Mouse (Mus musculus): ENCODE results near the gene Spdye4c. TPM values are rescaled to one million over a fixed set of nuclear protein-coding genes. Genes with fewer than 3 reads are reported as not detected.

The Spdye4c gene
- total RNA-seq (2021) (not detected), polyA plus RNA-seq (2012; rRNA removed) (not detected in 2 replicates)
- long read RNA-seq = 0 reads

DNA sequence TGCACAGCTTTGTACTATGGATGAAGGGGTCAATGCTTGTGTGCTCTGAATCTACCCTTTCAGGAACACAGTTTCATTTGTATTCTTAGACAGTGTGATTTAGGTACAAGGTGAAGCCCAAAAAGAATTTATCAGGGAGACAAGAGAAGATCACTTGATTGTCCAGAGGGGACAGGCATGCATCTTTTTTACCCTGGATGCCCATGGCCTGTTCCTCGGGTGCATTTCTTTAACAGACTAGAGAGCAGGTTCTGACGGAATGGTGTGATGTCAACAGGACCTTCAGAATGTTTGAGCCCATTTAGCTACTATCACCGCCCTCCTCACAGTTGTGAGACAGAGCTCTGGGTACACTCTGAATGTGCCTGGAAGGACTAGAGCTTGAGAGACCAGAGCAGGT lies at the start of gene Spdye4c:
TSS of gene Spdye4c (plus strand) at position 301 of the 400 bp plus-strand sequence.
- DNase-seq = no peak

DNA sequence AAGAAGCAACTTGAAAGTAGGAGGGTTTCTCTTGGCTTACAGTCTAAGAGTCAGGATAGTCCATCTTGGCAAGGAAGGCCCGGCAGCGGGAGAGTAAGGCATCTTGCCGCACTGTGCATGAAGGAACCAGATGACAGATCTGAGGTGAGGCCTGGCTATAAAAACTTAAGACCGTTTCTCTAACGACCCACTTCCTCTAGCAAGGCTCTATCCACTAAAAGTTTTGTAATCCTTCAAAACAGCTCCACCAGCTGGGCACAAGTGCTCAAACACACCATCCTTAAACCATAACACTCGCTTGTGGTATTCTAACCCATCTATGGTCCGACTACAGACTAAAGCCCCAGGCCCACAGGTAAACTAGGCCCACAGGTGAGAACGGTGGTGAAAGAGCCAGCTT lies 47.5 kb upstream of the Spdye4c start:
- DNase-seq = no peak

DNA sequence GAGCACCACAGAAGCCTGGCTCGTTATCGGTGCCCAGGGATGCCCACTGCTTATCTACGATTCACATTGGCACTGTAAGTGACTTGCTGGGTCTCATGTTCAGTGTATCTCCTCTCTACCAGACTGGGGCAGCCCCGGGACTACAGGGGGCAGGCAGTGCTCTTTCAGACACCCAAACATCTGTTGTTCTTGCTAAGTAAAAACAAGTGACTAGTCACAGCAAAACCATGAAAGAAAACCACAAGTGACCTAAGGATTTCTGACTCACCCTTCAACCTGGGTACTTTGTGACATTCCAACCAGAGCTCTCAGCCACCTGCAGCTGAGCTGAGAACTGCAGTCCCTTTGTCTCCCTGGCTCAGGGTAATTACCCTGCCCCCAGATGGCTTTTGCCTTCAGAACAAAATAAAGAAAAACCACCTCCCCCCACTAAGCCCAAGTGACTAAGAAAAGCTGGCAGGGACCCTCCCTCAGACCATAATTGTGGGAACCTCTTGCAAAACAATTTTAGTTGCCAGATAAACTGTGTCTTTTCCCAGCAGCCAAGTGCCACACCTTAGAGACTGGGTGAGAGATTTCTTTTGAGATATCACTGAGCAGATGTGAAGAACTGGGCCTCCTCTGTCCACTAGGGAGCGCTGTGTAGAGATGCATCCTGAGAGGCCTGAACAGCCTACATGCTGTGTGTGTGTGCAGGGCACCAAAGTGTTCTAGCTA lies 46.4 kb upstream of the Spdye4c start:
- peak; percentile 8 for DNase-seq

DNA sequence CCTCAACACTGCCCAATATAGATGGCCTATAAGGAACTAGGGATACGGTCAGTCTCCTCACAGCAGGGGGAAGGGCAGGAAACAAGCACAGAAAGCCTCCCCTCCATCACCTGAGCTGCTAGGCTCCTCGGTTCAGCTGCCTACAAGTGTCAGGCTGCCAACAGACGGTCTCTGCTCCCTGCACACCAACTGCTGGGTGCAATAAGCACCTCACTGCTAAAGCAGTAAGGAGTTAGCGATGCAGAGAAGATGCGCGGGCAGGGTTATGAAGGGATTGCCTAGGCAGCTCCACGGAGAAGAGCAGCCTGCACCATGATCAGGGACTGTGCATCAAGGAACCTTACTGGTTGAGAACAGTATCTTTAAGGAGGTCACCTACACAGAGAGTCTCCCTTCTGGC lies 45.6 kb upstream of the Spdye4c start:
- no peak for DNase-seq

DNA sequence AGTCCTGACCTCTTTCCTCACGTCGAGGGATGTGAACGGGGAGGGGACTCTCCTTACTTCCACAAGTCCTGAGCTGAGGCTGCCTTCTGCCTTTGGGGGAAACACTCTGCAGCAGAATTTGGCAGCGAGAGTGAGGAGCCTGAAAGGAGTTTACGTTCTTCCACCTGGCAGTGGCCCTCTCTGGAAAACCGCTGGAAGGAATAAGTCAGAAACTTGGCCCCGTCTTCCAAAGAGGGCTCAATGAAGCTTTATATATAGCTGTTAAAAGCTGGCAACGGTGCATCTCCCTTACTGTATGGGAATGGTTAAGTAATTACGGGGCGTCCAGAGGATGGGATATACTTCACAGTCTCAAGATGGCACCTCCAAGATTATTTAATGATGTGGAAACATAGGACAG lies 43.9 kb upstream of the Spdye4c start:
- DNase-seq = no peak

DNA sequence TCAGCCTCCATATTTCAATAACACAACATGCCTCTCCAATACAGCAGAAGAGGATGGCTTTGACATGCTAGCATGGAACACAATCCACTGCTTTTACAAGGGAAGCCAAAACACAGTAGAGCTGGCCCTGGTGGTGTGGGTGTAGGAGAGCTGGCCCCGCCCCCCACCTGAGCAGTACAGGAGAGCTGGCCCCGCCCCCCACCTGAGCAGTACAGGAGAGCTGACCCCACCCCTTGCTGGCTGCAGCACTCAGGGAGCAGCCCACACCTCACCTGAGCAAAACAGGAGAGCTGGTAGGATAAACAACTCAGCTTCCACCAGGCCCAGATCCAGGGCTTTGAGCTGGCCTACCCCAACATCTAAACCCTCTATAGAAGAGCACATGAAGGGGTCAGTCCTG lies 42.7 kb upstream of the Spdye4c start:
- DNase-seq = no peak

DNA sequence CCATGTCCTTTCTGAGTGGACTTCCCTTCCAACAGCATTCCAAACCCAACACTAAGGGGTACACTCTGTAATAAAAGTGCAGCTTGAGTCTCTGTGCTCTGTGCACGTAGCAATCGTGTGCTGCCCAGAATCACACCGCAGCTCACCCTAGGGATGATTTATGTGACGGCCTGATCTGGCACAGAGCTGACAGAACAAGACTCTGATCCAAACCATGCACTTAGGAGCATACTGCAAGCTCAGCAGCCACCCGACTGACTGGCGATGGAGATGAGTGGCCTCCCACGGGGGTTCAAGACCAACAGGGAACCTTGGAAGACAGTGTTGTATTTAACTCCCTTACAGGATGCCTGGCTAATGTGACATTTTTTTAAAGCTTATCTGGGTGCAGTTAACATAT lies 41.4 kb upstream of the Spdye4c start:
- peak; percentile 27 for DNase-seq

DNA sequence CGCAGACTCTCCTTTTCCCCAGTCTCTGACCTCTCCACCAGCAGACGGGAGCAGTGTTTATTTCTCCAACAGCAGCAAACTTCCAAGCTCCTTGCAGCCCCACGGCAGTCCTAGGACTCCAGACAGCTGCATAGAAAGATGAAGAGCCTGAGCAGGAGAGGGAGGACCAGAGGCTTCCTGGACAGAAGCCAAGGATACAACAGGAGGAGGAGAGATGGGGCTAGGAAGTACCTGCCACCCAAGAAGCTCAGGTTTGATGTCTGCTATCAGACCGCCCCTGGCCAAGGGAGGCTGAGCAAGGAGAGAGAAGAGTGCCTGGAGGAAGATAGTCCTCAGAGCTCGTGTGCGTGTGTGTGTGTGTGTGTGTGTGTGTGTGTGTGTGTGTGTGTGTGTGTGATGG lies 41.0 kb upstream of the Spdye4c start:
- DNase-seq = no peak

DNA sequence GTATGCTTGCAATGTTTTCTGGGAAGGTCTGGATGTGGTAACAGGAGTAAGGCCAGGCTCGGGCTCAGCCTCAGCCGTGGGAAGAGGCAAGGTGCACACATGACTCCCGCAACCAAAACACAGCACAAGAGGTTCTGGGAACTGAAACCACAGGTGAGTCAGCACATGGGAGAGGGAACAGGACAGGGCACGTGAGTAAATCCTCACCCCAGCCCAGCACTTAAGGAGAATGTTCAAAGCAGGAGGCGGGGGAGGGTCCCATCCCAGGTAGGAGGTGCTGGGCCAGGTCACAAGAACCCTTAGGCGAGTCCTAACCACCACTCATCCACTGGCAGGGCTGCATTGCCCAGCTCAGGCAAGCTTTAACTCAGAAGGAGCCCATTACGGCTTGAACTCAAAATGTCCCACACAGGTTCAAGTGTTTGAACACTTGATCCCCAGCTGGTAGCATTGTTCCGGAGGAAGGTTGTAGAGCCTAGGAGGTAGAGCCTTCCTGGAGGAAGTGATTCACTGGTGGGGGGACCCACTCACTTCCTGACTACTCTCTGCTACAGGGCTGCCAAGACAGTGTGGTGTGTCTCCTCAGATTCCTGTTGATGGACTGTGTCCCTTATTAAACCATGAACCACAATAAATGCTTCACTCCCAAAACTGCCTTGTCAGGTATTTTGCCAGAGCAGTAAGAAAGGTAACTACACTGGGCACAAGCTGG lies 38.8 kb upstream of the Spdye4c start:
- DNase-seq = no peak

DNA sequence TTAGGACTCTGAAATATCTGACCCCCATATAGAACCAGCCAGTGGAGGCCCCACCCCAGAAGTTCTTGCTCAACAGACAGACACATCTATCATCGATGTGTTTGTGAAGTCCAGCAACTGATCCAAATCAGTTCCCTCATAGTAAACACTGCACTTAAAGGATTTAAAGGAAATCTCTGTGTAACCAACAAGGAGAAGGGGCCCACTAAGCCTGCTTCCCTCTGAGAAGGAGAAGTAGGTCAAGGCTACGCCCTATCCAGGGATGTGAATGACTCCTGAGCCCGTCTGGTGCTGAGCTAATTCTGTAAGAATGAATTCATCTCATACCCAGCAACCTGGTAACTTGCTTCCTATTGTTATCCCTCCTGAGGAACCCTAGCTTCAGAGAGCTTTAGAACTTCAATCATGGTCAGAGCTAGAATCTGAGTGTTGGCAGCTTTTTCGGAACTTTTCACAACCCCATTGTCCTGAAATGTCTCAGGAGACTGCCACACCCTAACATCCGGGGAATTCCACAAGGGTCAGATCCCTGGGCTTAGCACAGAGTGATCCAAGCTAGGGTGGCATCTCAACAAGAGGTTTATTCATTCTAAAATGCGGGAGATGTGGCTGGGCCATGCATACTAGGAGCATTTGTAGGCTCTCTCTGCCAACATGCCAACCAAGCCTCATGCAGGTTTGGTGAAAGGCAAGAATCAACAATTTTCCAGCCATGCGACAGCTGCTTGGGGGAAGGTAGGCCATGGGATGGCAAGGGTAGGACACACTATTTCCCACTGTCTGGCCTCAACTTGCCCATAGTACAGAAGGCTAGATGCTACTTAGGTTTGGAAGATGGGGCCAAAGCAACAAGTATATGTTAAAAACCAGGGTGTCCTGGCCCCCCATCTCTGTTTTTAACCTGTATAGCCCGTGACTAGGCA lies 38.0 kb upstream of the Spdye4c start:
- DNase-seq = no peak

DNA sequence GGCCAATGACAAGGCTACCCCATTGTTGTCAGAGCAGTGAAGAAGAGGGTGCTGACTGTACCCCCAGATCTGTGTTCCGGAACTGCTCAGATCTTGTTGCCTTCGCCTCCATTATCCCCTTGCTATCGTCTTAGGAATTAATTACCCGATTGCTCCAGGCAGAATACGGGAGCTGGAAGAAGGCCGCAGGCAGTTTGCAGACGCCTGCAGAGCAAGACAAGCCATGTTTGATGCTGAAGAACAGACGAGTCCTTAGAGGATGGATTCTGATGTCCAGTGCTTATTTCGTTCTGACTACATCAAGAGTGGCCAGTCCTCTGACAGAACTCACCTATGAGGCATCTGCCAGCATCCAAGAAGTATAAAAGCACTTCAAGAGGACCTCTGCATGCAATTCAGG lies 35.9 kb upstream of the Spdye4c start:
- no peak for DNase-seq

DNA sequence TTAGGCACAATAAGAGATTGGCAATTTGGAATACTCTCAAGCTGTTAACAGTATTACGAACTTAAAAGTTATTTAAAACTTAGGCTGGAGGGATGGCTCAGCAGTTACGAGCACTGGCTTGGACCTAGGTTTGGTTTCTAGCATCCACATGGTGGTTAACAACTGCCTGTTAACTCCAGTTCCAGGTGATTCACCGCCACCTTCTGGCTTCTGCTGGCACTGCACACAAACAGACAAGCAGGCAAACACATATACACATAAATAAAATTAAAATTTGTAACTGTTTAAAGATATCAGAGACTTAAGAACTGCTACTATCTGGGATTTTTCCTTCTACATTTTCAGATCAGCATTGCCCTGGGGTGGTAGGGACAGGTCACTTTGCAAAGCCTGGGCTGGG lies 26.8 kb upstream of the Spdye4c start:
- DNase-seq = no peak

DNA sequence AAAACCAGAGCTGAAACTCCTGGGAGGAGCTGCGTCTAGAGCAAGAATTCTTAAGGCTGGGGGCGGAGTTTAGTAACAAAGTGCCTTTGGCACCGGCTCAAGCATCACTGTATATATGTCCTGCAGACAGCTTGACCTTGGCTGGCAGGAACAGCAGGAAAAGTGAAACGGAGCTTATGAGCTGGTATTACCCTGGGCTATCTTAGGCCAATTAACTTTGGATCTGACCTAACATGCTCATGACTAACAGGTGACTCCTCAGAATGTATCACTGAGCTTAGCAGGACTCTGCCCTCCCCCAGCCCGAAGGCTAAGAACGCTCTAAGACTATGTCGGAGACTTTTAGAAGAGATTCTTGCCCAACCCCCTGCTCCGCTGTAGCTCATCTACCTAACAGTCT lies 25.1 kb upstream of the Spdye4c start:
- DNase-seq = peak; percentile 11

DNA sequence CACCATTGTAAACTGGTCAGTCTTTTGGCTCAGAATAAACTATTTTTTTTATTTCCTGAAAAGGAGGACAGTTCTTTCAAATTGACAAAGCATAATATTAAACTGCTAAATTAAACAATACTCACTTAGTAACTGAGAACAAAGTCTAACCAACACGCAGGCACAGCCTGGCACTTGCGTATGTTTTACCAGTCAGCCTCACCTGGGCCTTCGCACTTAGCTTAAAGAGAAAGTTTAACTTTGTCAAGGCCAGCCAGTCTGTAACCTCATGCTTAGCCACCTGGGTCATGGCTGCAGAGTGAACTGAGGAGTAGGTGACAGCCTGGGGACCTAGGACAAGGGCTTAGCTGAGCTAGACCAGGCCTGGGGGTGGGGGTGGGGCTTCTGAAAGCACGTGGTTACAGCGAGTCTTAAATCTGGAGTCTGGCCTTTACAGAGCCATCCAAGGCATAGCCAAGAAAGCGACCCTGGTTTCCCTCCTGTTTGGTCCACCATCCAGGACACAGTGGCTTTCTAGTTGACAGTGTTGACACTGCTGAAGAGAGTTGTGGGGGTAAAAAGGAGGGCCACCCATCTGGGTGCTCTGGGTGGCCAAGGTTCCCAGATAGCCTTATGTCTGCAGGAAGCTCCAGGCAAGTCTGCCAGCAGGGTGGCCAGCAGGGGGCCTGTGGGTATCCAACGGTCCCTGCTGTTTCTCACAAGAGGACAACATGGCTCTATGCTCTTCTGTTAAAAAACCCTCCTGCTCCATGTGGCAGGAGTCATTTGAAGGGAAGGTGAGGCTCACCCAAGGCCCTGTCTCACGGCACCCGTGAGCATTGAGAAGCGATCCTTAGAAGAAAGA lies 24.5 kb upstream of the Spdye4c start:
- no peak for DNase-seq

DNA sequence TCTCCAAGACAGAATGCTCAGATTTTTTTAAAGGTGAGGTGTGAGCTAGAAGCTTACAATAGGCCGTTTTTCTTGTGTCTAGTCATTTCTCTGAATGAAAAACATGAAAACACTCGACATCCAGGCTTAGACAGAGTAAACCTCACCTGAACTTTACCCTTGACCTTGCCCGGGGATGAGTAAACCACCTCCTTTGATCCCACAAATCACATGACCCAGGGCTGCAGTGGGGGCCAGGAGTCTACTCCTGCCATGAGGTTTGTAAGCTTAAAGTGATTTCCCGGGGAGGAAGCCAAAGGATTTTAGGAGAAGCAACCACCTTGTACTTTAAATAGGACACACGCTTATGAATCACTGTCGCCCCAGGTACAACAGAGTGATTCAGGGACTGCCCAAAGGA lies 23.0 kb upstream of the Spdye4c start:
- DNase-seq = peak; percentile 35

DNA sequence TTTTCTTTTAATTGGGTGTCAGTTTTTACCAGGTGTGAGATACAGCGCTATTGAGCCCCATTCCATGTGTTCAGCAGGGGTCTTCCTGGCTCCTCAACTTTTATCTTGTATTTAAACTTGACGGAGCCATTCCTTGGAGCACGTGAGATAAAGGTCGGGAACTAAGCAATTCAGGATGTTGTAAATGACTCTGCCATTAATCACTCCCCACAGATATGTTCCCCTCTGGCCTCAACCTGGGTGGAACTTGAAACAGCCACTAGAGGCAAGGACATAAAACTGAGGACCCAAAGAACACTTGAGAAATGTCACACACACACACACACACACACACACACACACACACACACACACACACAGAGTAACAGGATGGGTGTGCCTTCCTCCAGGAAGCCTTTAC lies 22.5 kb upstream of the Spdye4c start:
- no peak for DNase-seq

DNA sequence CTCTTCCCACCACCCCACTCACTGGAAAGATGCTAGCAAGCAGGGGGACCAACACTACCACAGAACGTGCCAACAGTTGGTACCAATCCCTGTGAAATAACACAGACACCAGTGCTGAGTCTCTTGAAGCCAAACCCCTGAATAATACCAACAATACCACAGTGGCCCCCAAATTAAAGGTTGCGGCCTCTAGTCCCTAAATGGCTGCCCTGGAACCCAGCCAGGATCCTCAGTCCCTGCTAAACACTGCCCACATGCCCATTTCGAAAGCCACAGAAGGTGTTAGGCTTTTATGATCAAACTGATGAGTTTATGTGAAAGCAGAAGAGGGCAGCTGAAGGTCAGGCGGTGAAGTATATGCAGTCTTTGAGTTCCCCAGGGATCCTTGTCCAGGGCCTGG lies 20.0 kb upstream of the Spdye4c start:
- DNase-seq = no peak

DNA sequence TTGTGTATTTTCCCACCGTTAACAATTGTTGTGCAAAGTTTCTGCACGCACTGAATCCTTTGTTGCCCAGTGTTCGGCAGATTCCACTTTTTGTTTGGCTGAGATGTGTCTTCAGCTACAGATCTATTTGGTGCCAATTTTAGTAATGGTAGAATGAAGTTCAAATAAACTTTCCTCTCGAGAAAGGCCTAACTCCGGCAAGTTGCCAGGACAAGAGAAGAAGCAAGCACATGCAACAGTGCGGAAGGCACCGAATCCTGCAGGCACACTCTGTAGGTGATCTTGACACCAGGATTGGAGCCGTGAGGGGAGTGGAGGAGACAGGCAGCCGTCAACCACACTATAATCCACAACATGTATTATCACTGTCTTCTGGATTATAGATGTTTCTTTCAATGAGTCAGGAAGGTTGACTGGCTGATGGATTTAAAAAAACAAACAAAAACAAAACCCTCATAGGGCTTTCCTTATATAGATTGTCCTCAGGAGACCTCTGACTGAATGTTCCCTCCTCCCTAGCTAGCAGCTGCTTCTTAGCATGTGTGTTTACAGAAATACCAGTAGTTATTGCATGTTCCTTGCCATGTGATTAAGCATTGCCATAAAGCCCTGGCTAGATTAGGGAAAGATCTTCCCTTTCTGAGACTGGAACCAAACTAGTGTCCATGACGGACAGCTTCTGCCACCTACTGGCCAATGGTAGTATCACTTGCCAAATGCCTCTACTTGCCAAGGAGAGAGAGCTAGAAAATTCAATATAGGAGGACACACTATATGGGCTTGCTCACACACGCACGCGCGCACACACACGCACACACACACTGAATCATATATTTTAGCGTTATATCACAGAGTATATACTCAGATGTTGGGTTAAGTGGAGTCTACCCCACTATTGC lies 18.0 kb upstream of the Spdye4c start:
- peak; percentile 78 for DNase-seq

DNA sequence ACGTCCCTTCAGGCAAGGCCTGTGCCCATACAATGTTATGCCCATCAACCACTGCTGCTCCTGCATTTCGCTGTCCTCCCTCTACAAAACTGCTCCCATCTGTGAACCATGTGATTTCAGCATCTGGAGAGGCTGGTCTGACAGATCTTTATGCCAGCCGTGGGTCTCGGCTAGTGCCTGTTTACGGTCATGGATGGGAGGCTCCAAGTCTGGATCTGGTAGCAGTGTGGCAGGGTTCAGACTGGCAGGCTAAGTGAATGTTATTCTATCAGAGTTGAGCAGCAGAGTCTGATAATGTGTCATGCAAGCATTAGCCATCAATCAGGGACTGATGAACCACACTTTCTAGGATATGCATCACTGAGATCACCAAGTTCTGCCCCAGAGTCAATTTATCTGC lies 8.1 kb upstream of the Spdye4c start:
- DNase-seq = no peak

DNA sequence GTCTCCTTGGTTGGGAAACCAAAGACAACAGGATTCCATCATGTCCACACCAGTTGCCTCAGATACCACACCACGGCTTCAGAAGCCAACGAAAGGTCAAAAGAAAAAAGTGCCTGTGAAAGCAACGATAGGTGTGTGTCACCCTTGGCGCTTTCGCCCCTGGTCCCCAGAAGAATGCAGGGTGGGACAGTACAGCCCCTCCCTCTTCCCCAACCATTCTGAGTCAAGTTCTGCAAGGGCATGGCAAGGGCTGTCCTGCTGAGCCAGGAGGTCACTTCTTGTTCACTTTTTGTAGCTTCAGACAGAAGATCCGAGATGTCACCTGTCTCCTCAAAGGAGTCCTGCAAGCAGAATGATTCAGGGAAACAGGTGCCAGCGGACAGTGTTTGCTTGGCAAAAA lies 1.3 kb downstream of the Spdye4c start:
- no peak for DNase-seq

DNA sequence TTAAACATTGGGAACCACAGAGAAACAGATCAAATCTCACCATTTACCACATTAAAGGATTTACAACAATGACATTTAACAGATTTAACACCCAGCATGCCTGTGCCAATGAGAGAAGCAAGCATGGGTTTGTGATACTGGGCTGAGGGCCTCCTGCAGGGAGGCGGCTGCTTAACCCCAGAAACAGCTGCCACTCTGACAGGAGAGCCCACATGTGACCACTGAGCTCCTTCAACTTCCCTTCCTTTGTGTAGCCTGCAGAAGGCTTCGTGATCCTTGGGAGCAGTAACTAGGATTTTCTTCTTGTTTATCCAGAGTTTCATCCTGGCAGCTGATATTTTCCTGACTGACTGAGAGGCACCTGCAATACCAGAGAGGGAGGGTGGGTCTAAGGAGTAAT lies 10.5 kb downstream of the Spdye4c start:
- DNase-seq = no peak

All from adrenal gland, adult 2 months (tissue).